Mouse (Mus musculus) lung, embryonic 14.5 days (tissue): ENCODE data around the gene Immp1l. TPM values are rescaled to one million over a fixed set of nuclear protein-coding genes. Genes with fewer than 3 reads are reported as not detected.

Experiments
- ATAC-seq: fragments of 200-750 bp; cut with Nextera tagmentation; 2 replicates; pipeline ENCODE4 v1.8.0; 2017; ENCODE audit warnings: mild to moderate bottlenecking, moderate TSS enrichment, moderate library complexity; ENCODE audit not compliant: insufficient read depth
- DNase-seq: peaks from one replicate; pipeline ENCODE4 v3.0.0-alpha.2; 2015
- H3K27ac ChIP-seq: fragments of 300-500 bp; sonication (generic); 2 replicates; pipeline ENCODE4 v1.5.1; 2014; ENCODE audit warnings: low read depth, mild to moderate bottlenecking, moderate library complexity
- H3K27me3 ChIP-seq: fragments of 300-500 bp; sonication (generic); 2 replicates; pipeline ENCODE4 v1.6.1; 2014; ENCODE audit warnings: low read length, control low read depth; ENCODE audit not compliant: insufficient read depth
- H3K36me3 ChIP-seq: fragments of 300-500 bp; sonication (generic); 2 replicates; pipeline ENCODE4 v1.6.1; 2014; ENCODE audit warnings: control low read depth; ENCODE audit not compliant: insufficient read depth
- H3K4me1 ChIP-seq: fragments of 300-500 bp; sonication (generic); 2 replicates; pipeline ENCODE4 v1.6.1; 2014; ENCODE audit warnings: antibody characterized with exemption, control low read depth; ENCODE audit not compliant: insufficient read depth
- H3K4me2 ChIP-seq: fragments of 300-500 bp; sonication (generic); 2 replicates; pipeline ENCODE4 v1.6.1; 2014; ENCODE audit warnings: mild to moderate bottlenecking
- H3K4me3 ChIP-seq: fragments of 300-500 bp; sonication (generic); 2 replicates; pipeline ENCODE4 v1.5.1; 2014; ENCODE audit warnings: low read depth, low read length
- H3K9ac ChIP-seq: fragments of 300-500 bp; sonication (generic); 2 replicates; pipeline ENCODE4 v1.6.1; 2014
- H3K9me3 ChIP-seq: fragments of 300-500 bp; sonication (generic); 2 replicates; pipeline ENCODE4 v1.6.1; 2016; ENCODE audit warnings: low read depth, low read length, control low read depth
- CTCF ChIP-seq: IDR thresholded peaks from 2 replicates; pipeline ENCODE4 v1.5.1; 2016; ENCODE audit warnings: antibody characterized with exemption, low read depth
- WGBS: fragments of 180-500 bp; shearing (Covaris S2); extraction: QIAGEN DNeasy Blood & Tissue Kit; methylation state at CpG from one replicate; pipeline ENCODE4 v1.1.7; 2014; 5-methylcytosine and 5-hydroxymethylcytosine counted together
- microRNA-seq: library from miRNA; unstranded; fragments of <30 nt; microRNA quantifications from one replicate; pipeline ENCODE4, GENCODE M21; 2016; ENCODE audit warnings: borderline number of aligned reads
- polyA plus RNA-seq: library from polyadenylated mRNA; unstranded; fragments of >200 nt; fragmentation: Nextera tagmentation; extraction: Ambion mirVana; gene quantifications from 2 replicates; pipeline ENCODE4 v1.2.1, GENCODE M21; 2014

Immp1l gene
- polyA plus RNA-seq, 1 experiment from 2014 or later = 119 TPM

- no peaks in the 10 kb centered on the region for H3K9me3 ChIP-seq
- no peak for DNase-seq
- H3K27me3 ChIP-seq = no peaks in the 10 kb centered on the region
- no peak overlapping the region for H3K4me3 ChIP-seq
- H3K9ac ChIP-seq = no peak overlapping the region
- no peak for ATAC-seq
- 40% methylated on average over 2 of the region's 2 CpGs for WGBS
- H3K4me2 ChIP-seq = no peak overlapping the region
- H3K27ac ChIP-seq = no peak overlapping the region
- peaks cover 11% of the 10 kb centered on the region for H3K36me3 ChIP-seq
- H3K4me1 ChIP-seq = no peaks in the 10 kb centered on the region
- no peak for TF ChIP-seq CTCF
Observed at GRCm38 (mm10) chr2:105973941-105974340, 69.5 kb downstream of the Immp1l start.

- WGBS = 98% methylated on average over 2 of the region's 2 CpGs
- ATAC-seq = no peak
- H3K27ac ChIP-seq = no peak overlapping the region
Observed at GRCm38 (mm10) chr2:105978065-105978464, 73.6 kb downstream of the Immp1l start.

DNA sequence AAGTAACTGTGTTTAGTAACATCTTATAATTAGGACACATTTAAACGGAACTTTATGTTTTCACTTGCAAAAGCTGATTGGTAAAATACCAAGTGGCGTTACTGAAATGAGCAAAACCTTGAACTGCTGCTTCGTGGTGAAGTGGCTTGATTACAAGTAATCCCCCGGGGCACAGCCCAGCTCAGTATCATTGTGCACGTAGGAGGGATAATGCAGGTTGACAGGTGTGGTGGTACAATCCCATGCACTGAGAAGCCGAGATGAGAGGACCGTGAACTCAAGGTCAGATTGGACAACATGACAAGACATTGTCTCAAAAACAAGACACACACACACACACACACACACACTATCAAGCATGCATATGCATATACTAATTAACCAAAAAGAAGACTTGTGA is 80.8 kb downstream of the Immp1l start:
- H3K9ac ChIP-seq = no peak overlapping the region
- WGBS = 89% methylated on average over 7 of the region's 7 CpGs
- H3K4me2 ChIP-seq = no peak overlapping the region
- H3K9me3 ChIP-seq = no peaks in the 10 kb centered on the region; the same call in 1 of the 2 replicates
- H3K27ac ChIP-seq = no peak overlapping the region
- ATAC-seq (no peak), DNase-seq (no peak)
- H3K4me1 ChIP-seq = no peaks in the 10 kb centered on the region
- no peak overlapping the region for H3K4me3 ChIP-seq
- no peak for TF ChIP-seq CTCF
- H3K36me3 ChIP-seq = no peaks in the 10 kb centered on the region
- no peaks in the 10 kb centered on the region for H3K27me3 ChIP-seq

More at GRCm38 (mm10) chr2:105978065-105978464, 73.6 kb downstream of the Immp1l start:
- no peaks in the 10 kb centered on the region for H3K36me3 ChIP-seq
- H3K4me2 ChIP-seq = no peak overlapping the region
- H3K9me3 ChIP-seq = no peaks in the 10 kb centered on the region
- H3K9ac ChIP-seq = no peak overlapping the region
- no peaks in the 10 kb centered on the region for H3K4me1 ChIP-seq
- no peak for DNase-seq
- no peak for TF ChIP-seq CTCF
- no peaks in the 10 kb centered on the region for H3K27me3 ChIP-seq
- no peak overlapping the region for H3K4me3 ChIP-seq

DNA sequence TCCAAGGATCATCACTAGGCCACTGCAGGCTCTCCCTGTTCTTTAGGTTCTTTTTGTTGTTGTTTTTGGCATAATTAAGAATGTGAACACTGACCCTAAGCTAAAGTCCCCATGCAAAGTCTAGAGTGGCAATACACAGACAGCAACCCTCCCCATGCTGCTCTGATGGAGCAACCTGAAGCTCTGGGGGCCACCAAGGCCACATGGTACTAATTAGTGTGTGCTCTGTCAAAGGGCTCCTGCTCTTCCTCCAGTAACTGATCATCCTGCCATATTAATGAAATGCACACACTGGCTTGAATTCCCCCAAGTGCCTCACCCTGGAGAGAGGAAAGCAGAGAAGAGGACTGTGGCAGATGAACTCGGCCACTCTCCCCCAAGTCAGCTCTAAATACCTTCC is 82.7 kb downstream of the Immp1l start:
- Histone ChIP-seq H3K4me2 (no peak overlapping the region), H3K36me3 (no peaks in the 10 kb centered on the region), H3K27me3 (no peaks in the 10 kb centered on the region), H3K9me3 (no peaks in the 10 kb centered on the region; the same call in 1 of the 2 replicates), H3K9ac (no peak overlapping the region), H3K4me3 (no peak overlapping the region), H3K4me1 (no peaks in the 10 kb centered on the region), H3K27ac (no peak overlapping the region)
- ATAC-seq (no peak), DNase-seq (no peak)
- TF ChIP-seq CTCF = no peak
- WGBS = 44% methylated on average over 1 of the region's 1 CpGs

GRCm38 (mm10) chr2:105987999-105988398 is 83.6 kb downstream of the Immp1l start:
- ATAC-seq = no peak
- no peak for DNase-seq
- Histone ChIP-seq H3K36me3 (no peaks in the 10 kb centered on the region), H3K4me3 (no peak overlapping the region), H3K4me2 (no peak overlapping the region), H3K27ac (no peak overlapping the region), H3K4me1 (no peaks in the 10 kb centered on the region), H3K27me3 (no peaks in the 10 kb centered on the region), H3K9ac (no peak overlapping the region), H3K9me3 (no peaks in the 10 kb centered on the region; the same call in 1 of the 2 replicates)
- WGBS = 33% methylated on average over 2 of the region's 2 CpGs
- TF ChIP-seq CTCF = no peak

- no peak for TF ChIP-seq CTCF
- Histone ChIP-seq H3K36me3 (no peaks in the 10 kb centered on the region), H3K9ac (peak within 1 kb of the TSS; percentile 70), H3K4me2 (peak within 1 kb of the TSS; percentile 52), H3K4me3 (peak within 1 kb of the TSS; percentile 71), H3K4me1 (no peaks in the 10 kb centered on the region), H3K9me3 (no peaks in the 10 kb centered on the region), H3K27me3 (no peaks in the 10 kb centered on the region), H3K27ac (peak within 1 kb of the TSS; percentile 73; the same call in 1 of the 2 replicates)
- ATAC-seq (peak; percentile 99), DNase-seq (peak; percentile 96)
- 2% methylated on average over 44 of the region's 44 CpGs for WGBS
Observed at GRCm38 (mm10) chr2:106002835-106003739, 98.6 kb downstream of the Immp1l start, which contains the start of gene Dnajc24. TSS of gene Dnajc24 (minus strand) at chr2:106003549.

DNA sequence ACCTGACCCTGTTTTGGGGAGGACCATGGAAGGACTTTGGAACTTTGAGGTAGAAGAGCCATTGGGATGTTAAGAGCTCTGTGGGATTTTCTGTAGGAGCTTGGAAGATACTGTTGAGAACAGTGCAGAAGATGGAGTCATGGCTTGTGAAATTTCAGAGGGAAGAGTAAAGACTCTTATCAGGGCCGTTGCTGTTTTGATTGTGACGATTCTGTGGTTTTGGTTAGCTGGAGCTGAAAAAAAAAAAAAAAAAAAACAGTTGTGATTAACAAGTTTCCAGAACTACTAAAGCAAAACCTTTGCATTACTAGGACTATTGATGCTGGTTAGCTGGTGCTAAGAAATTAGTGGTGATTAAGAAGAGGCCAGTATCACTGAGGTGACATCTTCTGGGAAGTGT is 104.0 kb downstream of the Immp1l start:
- H3K9me3 ChIP-seq = no peaks in the 10 kb centered on the region
- ATAC-seq = no peak
- no peaks in the 10 kb centered on the region for H3K27me3 ChIP-seq
- no peaks in the 10 kb centered on the region for H3K36me3 ChIP-seq
- no peak overlapping the region for H3K4me3 ChIP-seq
- H3K4me1 ChIP-seq = no peaks in the 10 kb centered on the region
- H3K27ac ChIP-seq = no peak overlapping the region
- no peak overlapping the region for H3K9ac ChIP-seq
- TF ChIP-seq CTCF = no peak
- WGBS = 73% methylated on average over 2 of the region's 2 CpGs
- no peak overlapping the region for H3K4me2 ChIP-seq
- DNase-seq = no peak

Small RNA genes lying within 50 kb of the gene (microRNA-seq; reads per million reads assigned to microRNA genes)
- not detected for gene Gm22002

Other genes with a start within 250 kb of the Immp1l start
- gene Pax6, start 235.7 kb upstream of the Immp1l start, polyA plus RNA-seq = 0.08 TPM in 1 of 2 replicates, not detected in the other
- 39.1 and 40.0 TPM in 2 replicates for gene Elp4, start 74 bp upstream of the Immp1l start, polyA plus RNA-seq
- gene Dnajc24, start 98.9 kb downstream of the Immp1l start, polyA plus RNA-seq = 36.0 and 38.1 TPM in 2 replicates